Comparison of ENCODE assay signal across 8 mouse cellular contexts in genomic region chr15:25428551-25428950, GRCm38 (mm10). TPM values are rescaled to one million over a fixed set of nuclear protein-coding genes. Genes with fewer than 3 reads are reported as not detected.
DNase-seq lines count a peak whose midpoint lies in the region; TF ChIP-seq lines count a peak whose summit lies in the region.

No protein-coding gene starts in this region.

- no peak overlapping the region for H3K27ac ChIP-seq in layer of hippocampus, adult 2 months

- peak; percentile 40 for DNase-seq in adrenal gland, postnatal 14 days
- no peak for DNase-seq in adrenal gland, postnatal 10 days
- DNase-seq in layer of hippocampus, adult 2 months (ENCODE audit: low spot score in 2 of 2), result peak; percentile 25 to 32
- DNase-seq in layer of hippocampus, postnatal 36 days, result no peak
- DNase-seq in adipocyte (ENCODE audit: low spot score), result peak; percentile 71
- peak; percentile 65 for DNase-seq in lung, postnatal 10 days
- DNase-seq in urinary bladder, postnatal 10 days (ENCODE audit: low spot score), result no peak
- no peak for DNase-seq in natural killer cell, adult 2 months (ENCODE audit: low spot score in 2 of 2)

- peak; percentile 89 for TF ChIP-seq CTCF in layer of hippocampus, adult 2 months (conservative IDR thresholded peaks at IDR 0.05)

- no peak overlapping the region for H3K4me3 ChIP-seq in layer of hippocampus, adult 2 months

RNA-seq across cellular contexts. Expression of gene Basp1, which starts 15.0 kb away (rescaled TPM):
- total RNA-seq in adrenal gland, postnatal 14 days (2021), result 10.4 and 16.7 TPM in 2 replicates
- 10 to 100 TPM; 17.6 to 29.6 TPM for total RNA-seq in adrenal gland, postnatal 10 days (2021)
- total RNA-seq in layer of hippocampus, adult 2 months (2021), result 100 to 1,000 TPM; 576 to 634 TPM
- total RNA-seq in layer of hippocampus, postnatal 36 days (2021), result 100 to 1,000 TPM; 596 to 663 TPM

Comparison
In these comparisons a context has a peak if more than half of its experiments do, and no peak if none do; other contexts are left out.
1. DNase-seq: peak in adrenal gland, postnatal 14 days (single experiment), layer of hippocampus, adult 2 months (2 of 2), adipocyte (single experiment) and lung, postnatal 10 days (single experiment); none in adrenal gland, postnatal 10 days (single experiment), layer of hippocampus, postnatal 36 days (0 of 2), urinary bladder, postnatal 10 days (single experiment) and natural killer cell, adult 2 months (0 of 2).
2. RNA of gene Basp1, which starts 15.0 kb away (total RNA-seq): 596 to 663 TPM in layer of hippocampus, postnatal 36 days and 576 to 634 TPM in layer of hippocampus, adult 2 months; 17.6 to 29.6 TPM in adrenal gland, postnatal 10 days and 10.4 to 16.7 TPM in adrenal gland, postnatal 14 days; every median in the first group is over 10 times any median in the second.